Mouse (Mus musculus) large intestine, adult 2 months (tissue): ENCODE measurements around the gene Kirrel3. TPM values are rescaled to one million over a fixed set of nuclear protein-coding genes. Genes with fewer than 3 reads are reported as not detected.

Source experiments
- DNase-seq: peaks from one replicate; pipeline ENCODE4 v3.0.0-alpha.2; 2012; ENCODE audit warnings: low read depth, low spot score
- WGBS: fragments of 180-500 bp; shearing (Covaris S2); methylation state at CpG from one replicate; pipeline ENCODE4 v1.1.7; 2018; 5-methylcytosine and 5-hydroxymethylcytosine counted together
- polyA plus RNA-seq: library from polyadenylated mRNA; depleted of rRNA; stranded (reverse); fragments of >200 nt; gene quantifications from 2 replicates; pipeline ENCODE4 v1.2.3, GENCODE M21; 2012

Gene Kirrel3
- polyA plus RNA-seq, 1 experiment, result 0.21 TPM

DNA sequence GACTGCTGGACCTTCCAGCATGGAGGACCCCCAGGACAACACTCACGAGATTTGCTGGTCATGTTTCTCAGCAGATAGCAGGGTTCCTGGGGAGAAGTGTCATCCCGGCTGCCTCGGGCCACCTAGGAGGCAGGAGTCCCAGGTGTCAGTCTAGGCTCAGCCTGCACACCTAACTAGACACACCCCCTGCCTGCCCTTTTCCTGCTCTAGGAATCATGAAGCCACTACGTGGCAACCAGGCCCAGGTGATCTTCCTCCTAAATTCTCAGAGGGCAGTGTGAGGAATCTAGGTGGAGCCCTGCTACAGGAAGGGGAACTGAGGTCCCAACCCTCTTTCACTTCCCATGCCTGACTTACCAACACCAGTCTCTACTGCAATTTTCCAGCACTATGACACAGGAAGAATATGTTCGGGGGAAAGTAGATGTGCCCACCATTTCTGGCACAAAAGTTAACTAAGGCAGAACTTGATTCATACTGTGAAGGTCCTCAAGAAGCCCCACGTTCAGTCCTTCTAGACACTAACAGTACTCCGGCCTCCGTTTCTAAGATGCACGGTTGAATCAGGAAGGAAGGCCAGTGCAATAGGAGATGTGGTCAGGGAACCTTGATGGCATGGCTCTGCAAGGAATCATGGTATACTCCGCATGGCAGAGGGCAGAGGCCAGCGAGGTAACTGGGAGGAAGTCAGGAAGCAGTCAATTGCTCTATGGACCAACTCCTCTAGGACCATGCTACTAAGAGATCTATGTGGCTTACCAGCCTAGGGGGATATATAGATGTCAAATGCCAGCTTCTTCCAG is 570.0 kb downstream of the Kirrel3 start:
- DNase-seq, result no peak
- WGBS, result 83% methylated on average over 11 of the region's 11 CpGs

DNA sequence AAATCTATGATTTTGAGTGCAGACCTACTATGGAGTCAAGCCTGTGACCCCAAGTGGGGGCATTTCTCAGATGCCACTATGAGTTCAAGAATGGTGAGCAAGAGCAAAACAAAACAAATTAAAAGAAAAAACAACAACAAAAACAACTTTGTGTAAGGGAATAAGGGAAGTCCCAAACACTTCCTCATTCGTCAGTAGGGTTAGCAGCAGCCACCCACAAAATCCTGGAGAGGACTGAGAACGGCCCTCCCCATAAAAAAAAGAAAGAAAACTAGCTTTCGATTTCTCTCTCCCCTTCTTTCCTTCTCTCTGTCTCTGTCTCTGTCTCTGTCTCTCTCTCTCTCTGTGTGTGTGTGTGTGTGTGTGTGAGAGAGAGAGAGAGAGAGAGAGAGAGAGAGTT is 570.9 kb downstream of the Kirrel3 start:
- 61% methylated on average over 3 of the region's 3 CpGs for WGBS
- no peak for DNase-seq

DNA sequence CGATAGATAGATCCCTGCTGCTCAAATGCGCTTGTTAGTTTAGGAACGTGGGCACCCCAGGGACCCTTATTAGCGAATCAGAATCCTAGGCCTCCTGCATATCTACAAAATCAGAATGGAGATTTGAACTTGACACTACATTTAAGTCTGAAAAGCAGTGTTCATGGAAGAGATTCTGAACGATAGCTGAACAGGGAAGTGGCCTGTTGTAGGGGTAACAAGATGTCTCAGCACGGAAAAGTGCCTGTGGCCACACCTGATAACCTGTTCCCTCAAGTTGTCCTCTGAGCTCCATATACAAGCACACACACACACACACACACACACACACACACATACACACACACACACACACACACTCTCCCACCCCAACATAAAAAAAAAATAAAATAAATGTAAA is 571.9 kb downstream of the Kirrel3 start:
- DNase-seq, result no peak
- 91% methylated on average over 6 of the region's 6 CpGs for WGBS

DNA sequence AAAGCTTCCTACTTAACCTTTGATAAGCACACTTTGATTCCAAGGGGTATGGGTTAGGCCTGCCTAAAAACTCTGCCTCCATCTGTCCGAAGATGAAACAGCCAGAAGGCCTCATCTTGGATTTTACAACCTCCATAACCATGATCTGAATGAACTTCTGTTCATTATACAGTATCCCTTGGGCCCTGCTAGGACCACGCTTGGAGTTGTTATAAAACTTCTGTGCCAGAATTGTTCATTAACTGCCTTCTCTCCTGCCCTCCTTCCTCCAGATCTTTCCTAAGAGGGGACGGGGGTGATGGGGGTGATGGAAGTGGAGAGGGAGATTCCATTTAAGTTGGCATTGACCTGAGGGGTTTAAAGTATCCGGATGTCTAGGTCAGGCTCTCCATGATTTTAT is 572.5 kb downstream of the Kirrel3 start:
- 80% methylated on average over 4 of the region's 4 CpGs for WGBS
- no peak for DNase-seq

DNA sequence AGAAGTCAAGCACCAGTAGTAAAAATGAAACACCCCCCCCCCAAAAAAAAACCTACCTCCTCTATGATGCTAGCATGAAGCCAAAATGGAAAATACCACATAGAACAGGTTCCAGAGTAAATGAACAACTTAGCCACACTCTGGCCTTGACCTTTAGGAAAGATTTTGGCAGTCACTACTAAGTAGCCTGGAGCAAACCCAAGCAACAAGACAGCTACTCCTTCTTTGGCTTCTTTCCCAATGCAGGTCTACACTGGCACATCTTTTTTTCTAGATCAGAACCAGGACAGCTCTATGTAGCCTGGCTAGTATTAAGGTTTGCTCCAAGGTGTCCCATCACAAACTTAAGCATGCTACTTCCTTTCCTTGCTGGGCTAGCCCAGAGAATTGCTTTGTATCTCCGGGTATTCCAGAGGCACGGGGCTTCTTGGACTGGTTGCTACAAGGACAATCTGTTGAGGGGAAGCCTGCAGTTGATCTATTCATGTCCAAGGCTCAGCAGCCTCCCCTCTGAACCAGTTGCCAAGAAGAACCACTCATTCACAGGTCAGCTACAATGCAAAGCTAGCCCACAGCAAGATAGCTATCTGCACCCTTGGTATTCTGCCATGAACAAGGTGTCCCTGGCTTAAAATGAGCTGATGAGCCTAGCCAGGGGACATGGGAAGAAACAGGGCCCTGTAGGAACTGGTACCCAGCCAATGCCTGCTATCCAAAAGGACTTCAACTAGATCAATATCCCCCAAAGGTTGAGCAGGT is 573.1 kb downstream of the Kirrel3 start:
- WGBS, result 80% methylated on average over 2 of the region's 2 CpGs
- no peak for DNase-seq

DNA sequence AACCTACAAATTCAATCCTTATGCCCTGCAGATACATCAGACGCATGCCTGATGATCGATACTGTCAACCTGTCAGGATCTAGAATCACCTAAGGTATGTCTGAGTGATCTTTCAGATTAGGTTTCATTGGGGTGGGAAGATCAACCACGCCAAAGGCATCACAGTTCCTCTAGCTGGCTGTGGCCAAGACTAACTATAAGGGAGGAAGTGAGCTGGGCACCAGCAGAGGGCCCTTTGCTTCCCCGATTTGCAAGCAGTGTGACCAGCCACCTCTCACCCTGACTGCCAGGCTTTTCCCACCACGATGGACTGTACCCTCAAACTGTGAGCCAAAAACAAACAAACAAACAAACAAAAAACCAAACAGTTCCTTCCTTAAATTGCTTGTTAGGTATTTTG is 574.2 kb downstream of the Kirrel3 start:
- no peak for DNase-seq
- WGBS, result 91% methylated on average over 5 of the region's 5 CpGs

DNA sequence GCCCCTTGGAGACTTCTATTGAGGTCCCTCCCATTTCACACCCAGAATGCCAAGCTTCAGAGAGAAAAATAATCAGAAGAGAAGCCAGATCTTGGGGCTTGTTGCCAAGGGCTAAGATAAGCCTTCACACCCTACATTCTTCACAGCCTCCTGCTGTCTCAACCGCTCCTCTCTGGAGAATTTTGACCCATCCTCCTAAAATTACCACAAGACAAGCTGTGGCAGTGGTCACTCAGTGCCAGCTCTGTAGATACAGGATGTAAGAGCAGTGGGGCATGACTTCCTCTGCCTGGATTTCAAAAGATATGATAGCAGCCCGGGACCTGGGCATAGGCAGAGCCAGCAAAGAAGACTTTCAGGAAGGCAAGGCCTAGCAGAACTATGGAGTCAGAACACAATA is 575.8 kb downstream of the Kirrel3 start:
- DNase-seq, result no peak
- WGBS, result 76% methylated on average over 2 of the region's 2 CpGs
